Mouse (Mus musculus) right cerebral cortex, postnatal 36 days (tissue): ENCODE data around the gene Prrg2.
"Not testable (repeated sequence)": the region's sequence is repeated elsewhere in the genome, so short reads cannot be mapped to it uniquely, and the experiment has no call there.

Source experiments
- DNase-seq, 2 experiments: peaks; one replicate each; pipeline ENCODE4 v3.0.0; 2022; ENCODE audit warnings: low spot score in 2 of 2, mixed read lengths in 1 of 2

Prrg2 gene

DNA sequence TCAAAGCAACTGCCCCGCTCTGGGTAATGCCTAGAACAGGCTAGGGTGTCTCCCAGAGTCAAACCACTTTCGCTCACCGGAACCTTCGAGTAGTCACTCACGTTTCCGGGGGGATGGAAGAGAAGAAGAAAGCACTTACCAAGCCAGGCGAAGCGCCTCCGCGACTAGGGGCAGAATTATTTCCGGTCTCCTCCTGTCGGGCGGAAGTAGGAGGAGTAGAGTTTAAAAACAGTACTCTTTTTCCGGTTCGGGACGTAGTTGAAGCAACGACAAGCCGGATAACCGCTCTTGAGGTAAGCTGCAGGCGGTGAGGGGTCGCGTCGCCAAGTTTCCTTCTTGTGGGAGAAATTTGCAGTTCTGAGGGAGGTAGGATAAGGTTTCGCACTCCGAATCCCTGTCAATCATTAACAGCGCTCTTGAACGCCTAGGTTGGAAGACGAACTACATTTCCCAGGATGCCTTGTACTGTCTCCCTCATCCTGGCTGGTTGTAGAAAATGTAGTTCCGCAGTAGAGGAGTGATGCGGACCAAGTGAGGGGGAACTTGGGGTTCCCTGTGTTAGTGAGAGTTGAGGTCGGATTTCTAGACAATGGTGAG, at the start of gene Prrg2, which contains the start of gene Nosip:
Gene Prrg2, minus strand, starts transcription at position 439 of the 597 bp plus-strand sequence.
Gene Nosip, plus strand, starts transcription at position 191 of the 597 bp plus-strand sequence.
- peak; percentile 89 to 94 for DNase-seq

DNA sequence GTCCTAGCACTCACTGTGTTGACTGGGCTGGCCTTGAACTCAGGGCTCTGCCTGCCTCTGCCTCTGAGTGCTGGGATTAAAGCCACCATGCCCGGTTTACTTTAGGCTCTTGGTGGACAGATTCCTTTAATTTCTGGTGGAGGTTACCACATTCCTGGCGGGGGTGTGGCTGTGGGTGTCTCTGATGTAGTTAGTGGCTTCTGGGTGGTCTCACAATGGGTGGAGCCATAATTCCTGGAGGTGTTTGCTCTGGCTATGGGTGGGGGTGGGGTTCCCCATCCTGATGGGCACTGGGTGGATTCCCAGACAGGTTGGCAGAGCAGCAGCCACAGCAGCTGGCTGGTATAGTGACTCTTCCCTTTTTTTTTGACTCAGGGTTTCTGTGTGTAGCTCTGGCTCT, 49.5 kb upstream of the Prrg2 start:
- DNase-seq: no peak

DNA sequence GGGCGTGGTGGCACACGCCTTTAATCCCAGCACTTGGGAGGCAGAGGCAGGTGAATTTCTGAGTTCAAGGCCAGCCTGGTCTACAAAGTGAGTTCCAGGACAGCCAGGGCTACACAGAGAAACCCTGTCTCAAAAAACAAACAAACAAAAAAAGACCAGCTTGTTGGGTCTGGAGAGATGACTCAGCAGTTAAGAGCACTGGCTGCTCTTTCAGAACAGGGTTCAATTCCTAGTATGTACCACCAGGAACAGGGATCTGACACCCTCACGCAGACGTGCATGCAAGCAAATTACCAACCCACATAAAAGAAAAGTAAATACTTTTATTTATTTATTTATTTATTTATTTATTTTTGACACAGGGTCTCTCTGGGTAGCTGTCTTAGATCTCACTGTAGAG, 47.6 kb upstream of the Prrg2 start:
- DNase-seq: not testable (repeated sequence)

DNA sequence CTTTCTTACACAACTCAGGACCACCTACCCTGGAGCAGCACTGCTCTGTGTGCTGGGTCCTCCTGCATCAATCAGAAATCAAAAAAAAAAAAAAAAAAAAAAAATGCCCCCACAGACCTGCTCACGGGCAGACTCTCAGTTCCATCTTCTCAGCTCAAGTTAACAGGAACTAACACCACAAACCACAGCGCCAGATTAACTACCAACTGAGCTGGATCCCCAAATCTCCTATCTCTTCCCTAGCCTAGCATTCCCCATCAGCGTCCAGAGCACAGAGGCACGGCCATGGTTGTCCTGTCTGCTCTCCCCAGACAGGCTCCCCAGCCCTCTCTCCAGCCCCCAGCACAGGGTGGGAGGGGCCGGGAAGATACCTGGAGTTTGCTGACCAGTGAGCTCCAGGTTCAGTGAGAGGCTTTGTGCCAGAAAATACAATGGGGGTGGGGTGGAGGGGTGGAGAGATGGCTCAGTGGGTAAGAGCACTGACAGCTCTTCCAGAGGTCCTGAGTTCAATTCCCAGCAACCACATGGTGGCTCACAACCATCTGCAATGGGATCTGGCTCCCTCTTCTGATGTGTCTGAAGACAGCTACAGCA, 44.7 kb upstream of the Prrg2 start:
- DNase-seq: no peak

DNA sequence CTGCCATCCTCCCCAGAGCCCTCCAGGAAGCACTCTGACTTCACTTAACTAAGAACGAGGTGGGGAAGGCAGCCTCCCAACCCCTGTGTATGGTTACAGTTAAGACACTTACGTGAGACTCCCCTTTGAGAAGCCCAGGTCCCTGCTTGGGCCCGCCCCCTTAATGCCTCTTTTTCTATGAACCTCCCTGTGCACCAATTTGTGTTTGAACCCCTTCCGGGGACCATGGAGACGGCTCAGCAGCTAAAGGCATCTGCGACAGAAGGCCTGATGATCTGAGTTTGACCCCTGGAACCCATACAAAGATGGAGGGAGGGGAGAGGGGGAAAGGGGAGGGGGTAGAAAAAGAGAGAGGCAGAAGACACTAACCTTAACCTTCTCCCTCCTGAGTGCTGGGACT, 44.0 kb upstream of the Prrg2 start:
- DNase-seq: no peak

DNA sequence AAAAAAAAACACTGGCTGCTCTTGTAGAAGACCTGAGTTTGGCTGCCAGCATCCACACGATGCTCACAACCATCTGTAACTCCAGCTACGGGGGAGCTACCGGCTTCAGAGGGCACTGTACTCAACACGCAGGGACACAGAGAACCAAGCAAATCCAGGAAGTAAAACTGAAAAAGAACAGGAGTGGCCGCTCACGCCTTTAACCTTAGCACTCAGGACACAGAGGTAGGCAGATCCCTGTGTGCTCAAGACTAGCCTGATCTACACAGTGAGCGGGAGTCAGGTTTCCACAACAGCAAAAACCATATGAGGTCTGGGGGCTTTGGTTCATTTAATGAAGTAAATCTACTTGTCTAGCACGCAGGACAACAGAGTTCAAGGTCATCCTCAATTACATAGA, 43.0 kb upstream of the Prrg2 start:
- DNase-seq: no peak

DNA sequence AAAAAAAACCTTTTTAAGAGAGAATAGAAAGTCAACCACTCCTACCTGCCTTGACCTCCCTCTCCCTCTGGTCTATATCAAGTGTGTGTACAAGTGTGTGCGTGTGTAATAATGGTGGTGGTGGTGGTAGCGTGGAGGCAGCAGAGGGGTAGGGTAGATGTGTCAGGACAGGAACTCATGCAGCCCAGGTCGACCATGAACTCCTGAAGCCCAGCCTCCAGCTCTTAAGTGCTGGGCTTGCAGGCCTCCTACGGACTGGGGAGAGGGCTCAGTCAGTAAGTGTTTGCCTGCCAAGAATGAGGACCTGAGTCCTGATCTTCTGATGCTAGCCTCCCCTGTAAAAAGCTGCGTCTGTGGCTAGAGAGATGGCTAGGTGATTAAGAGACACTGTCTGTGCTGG, 42.5 kb upstream of the Prrg2 start:
- no peak for DNase-seq

- DNase-seq: peak in 1 of 2 experiments; percentile 48
Measured at GRCm38 (mm10) chr7:45103652-45104180, 41.2 kb upstream of the Prrg2 start, which contains the start of gene Fcgrt. Gene Fcgrt, minus strand, starts transcription at chr7:45103851.

- DNase-seq: no peak
Measured at GRCm38 (mm10) chr7:45102940-45103585, 40.6 kb upstream of the Prrg2 start.

DNA sequence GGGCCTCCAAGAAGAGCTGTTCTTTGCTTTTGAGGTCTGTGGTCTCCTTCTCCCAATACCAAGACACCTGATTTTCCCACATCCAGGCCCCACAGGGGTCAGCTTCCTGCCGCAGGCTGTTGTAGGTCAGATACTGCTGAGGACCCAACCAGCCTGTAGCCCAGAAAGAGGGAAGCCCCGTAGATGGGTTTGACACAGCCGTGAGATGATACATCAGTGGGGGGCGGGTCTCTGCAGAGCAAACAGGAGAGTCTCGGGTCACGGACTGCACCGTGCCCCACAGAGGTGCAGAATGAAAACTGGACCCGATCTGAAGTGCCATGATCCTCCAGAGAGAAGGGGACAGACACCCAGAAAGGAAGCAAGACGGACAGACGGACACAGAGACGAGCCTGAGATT, 40.0 kb upstream of the Prrg2 start:
- DNase-seq: no peak

- no peak for DNase-seq
Measured at GRCm38 (mm10) chr7:45100046-45100445, 37.6 kb upstream of the Prrg2 start.

- DNase-seq: no peak
Measured at GRCm38 (mm10) chr7:45098541-45099240, 36.2 kb upstream of the Prrg2 start.

GRCm38 (mm10) chr7:45097479-45097878, 35.0 kb upstream of the Prrg2 start:
- no peak for DNase-seq

GRCm38 (mm10) chr7:45095965-45096364, 33.5 kb upstream of the Prrg2 start:
- not testable (repeated sequence) for DNase-seq

DNA sequence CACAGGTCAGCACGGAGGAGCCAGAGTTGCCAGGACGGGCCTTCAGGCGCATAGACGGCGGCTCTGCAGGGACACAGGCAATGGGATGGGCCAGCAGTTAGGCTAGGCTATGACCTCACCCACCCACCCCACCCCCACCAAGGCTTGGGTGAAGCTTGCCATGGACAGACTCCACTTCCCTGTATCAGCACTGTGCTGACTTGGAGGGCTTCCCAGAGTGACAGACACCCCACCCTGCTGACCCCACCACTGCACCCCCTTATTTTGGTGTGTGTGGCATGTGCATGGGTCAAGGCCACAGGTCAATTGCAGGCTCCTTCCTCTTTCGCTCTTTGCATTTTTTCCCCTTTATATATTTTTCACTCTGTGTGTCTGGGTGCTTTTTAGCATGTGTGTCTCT, 32.9 kb upstream of the Prrg2 start:
- DNase-seq: no peak

GRCm38 (mm10) chr7:45094121-45094520, 31.6 kb upstream of the Prrg2 start:
- no peak for DNase-seq

GRCm38 (mm10) chr7:45093516-45093905, 31.0 kb upstream of the Prrg2 start:
- no peak for DNase-seq

DNA sequence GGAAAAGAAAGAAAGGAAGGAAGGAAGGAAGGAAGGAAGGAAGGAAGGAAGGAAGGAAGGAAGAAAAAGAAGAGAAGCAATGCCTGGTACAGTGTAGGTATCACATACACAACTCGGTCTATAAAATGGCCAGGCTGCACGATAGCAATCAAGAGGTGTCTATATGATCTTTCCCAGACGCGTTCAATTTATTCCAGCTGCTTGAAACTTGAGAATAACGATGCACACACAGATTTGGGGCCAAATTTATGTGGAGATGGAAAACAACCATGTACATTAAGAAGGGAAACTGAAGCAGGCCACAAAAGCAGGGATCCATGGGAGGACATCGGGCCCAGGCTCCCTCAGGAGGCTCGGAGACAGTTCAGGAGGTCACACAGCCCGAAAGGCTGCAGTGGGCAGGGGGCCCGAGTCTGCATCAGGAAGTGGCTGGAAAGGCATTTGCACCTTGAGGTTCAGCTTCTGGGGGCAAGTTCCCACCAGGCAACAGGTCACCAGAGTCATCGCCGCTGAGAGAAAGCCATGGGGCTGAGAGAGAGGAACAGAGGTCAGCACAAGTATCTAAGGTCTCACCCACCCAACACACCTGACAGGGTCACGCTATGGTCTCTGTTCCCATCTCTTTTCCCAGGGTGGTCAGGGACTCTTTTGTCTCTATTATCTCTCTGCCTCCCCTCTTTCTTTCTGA, 30.5 kb upstream of the Prrg2 start:
- no peak for DNase-seq

- no peak for DNase-seq
Measured at GRCm38 (mm10) chr7:45092048-45092447, 29.6 kb upstream of the Prrg2 start, which contains the start of gene Rcn3. Gene Rcn3, minus strand, starts transcription at chr7:45092221.

DNA sequence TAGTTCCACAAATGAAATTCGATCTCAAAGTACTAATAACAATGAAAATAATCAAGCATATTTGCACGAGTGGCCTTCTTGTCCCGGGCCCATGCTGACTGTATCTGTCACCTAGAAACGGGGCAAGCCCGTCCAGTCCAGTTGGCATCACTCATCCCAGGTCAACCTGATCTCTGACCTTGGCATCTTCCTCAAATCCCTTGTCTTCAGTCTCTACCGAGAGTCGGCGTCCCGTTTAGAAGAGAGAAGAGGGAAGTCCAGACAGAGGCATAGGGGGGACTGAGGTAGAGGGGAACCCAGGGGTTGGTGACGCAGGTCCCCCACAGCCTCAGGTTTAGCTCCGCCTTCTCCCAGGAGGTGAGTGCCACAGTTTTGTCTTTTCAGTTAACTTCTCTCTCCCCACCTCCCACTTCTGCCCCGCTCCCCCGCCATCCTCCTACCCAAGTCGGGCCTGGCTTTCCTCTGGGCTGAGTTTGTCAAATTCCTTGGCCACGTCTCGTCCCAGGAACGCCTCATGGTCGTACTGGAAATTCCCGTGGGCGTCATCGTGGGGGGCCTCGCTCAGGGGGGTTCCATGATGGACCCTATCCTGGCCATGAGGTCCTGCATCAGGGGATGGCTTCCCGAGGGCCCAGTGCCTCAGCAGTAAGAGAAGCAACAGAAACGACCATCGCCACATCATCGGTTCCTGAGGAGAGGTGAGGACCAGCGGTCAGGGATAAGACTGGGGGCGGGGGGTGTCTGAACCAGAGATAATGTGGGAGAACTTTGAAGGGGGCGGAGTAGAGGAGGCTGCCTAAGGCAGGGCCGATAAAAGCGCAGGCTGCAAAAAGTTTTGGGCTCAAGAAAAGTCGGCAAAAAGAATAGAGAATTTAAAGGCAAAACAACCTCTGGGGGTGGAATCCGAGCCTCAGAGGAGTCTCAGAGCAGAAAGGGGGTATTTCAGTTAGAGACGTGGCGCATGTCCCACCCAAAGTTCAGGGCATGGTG, 28.8 kb upstream of the Prrg2 start:
- DNase-seq: no peak
